Mouse (Mus musculus) C2C12 (cell line): Measurements from ENCODE around the gene Uba52.

ENCODE experiments used
- CTCF ChIP-seq: IDR thresholded peaks from one replicate; pipeline ENCODE4 v1.5.1; 2011; ENCODE audit not compliant: control insufficient read depth, insufficient read depth, insufficient read length
- MYOD1 ChIP-seq: IDR thresholded peaks from one replicate; pipeline ENCODE4 v1.6.1; 2011; ENCODE audit warnings: low read depth; ENCODE audit not compliant: control insufficient read depth, insufficient read length
- USF1 ChIP-seq: IDR thresholded peaks from one replicate; pipeline ENCODE4 v1.6.1; 2011; ENCODE audit warnings: low read depth, mild to moderate bottlenecking, control low read depth, moderate library complexity

DNA sequence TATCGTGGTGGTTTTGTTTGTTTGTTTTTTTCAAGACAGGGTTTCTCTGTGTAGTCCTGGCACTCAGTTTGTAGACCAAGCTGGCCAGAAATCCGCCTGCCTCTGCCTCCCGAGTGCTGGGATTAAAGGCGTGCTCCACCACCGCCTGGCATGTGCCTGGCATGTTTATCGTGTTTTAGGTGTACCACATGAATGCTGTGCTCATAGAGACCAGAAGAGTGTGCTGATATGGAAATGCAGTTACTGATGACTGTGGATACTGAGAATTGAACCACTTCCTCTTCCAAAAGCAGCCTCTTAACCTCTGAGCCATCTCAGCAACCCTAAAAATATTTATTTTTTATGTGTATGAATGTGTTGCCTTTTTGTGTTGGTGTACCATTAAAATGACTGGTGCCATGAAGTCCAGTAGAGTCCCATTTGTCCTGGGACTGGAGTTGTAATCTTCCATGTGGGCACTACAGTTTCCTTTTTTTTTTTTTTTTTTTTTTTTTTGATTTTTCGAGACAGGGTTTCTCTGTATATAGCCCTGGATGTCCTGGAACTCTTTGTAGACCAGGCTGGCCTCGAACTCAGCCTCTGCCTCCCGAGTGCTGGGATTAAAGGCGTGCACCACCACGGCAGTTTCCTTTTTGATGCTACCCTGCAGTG, 1.8 kb upstream of the Uba52 start:
- no peak for TF ChIP-seq CTCF
- TF ChIP-seq MYOD1 = no peak
- no peak for TF ChIP-seq USF1
